Mouse (Mus musculus): ENCODE measurements around the gene Ergic2. TPM values are rescaled to one million over a fixed set of nuclear protein-coding genes. Genes with fewer than 3 reads are reported as not detected.

Gene Ergic2
- polyA plus RNA-seq, 1 experiment = 13.1 TPM

DNA sequence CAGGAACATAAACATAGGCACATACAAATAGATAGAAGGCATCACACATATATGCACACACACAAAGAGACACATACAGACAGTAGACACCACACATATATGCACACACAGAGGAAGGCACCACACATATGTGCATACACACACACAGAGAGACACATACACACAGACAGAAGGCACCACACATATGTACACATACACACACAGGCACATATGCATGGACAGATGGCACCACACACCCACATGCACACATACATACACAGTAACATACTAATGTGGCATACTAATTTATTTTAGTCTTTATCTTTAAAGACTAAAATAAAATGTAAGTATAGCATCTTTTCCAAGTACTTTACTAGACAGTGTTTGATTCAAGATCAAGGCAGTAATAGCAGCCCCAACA, 78.6 kb downstream of the Ergic2 start:
- H3K36me3 ChIP-seq (ENCODE audit: control insufficient read depth, insufficient read depth, low read length) = 0 out of 2 replicates have a peak, but pooled peaks cover 1% of the 10 kb centered on the region
- H3K27me3 ChIP-seq (ENCODE audit: control insufficient read depth, insufficient read depth, low read length) = no peaks in the 10 kb centered on the region
- TF ChIP-seq POLR2A (IDR thresholded peaks at IDR 0.05; ENCODE audit: low read depth, low read length) = no peak
- H3K27ac ChIP-seq (ENCODE audit: insufficient read depth, low read depth, low read length) = no peak overlapping the region
- H3K4me1 ChIP-seq (ENCODE audit: control insufficient read depth, insufficient read depth, insufficient read length, low read length) = no peaks in the 10 kb centered on the region
- no peak overlapping the region for H3K4me3 ChIP-seq (ENCODE audit: low read depth, low read length)

DNA sequence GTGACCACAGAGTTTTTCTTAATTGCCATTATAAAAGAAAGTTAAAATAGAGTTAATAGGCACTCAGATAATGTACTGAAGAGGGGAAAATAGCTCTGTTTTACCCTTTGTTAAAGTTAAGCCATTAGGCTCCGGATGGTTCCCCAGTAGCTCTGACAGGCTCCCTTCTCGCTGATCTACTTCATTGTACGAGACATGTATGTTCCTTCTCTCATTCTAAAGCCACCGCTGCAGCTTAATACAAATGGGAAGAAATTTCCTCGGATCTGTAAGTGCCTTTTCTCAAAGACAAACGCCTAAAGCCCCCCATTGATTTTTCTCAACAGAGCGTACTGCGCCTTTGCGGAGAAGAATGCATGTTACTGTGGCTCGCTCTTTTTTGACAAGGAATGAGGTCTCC, 79.9 kb downstream of the Ergic2 start:
- Histone ChIP-seq H3K27me3 (ENCODE audit: control insufficient read depth, insufficient read depth, low read length) (no peaks in the 10 kb centered on the region), H3K27ac (ENCODE audit: insufficient read depth, low read depth, low read length) (no peak overlapping the region), H3K36me3 (ENCODE audit: control insufficient read depth, insufficient read depth, low read length) (no peaks in the 10 kb centered on the region), H3K4me3 (ENCODE audit: low read depth, low read length) (no peak overlapping the region), H3K4me1 (ENCODE audit: control insufficient read depth, insufficient read depth, insufficient read length, low read length) (no peaks in the 10 kb centered on the region)
- TF ChIP-seq CTCF (IDR thresholded peaks at IDR 0.05; ENCODE audit: extremely low read depth, insufficient read length, insufficient replicate concordance, low read depth, low read length) (no peak), POLR2A (IDR thresholded peaks at IDR 0.05; ENCODE audit: low read depth, low read length) (no peak)
- WGBS = 83% methylated on average over 10 of the region's 10 CpGs

Other genes starting within 250 kb of the Ergic2 start
- gene Far2, start 165.1 kb downstream of the Ergic2 start, polyA plus RNA-seq (2012; rRNA removed) = 6.8 and 12.2 TPM in 2 replicates
- 1.8 and 6.4 TPM in 2 replicates for gene Tmtc1, start 232.0 kb upstream of the Ergic2 start, polyA plus RNA-seq (2012; rRNA removed)

Data from small intestine, adult 2 months (tissue).